Mouse (Mus musculus): Measurements from ENCODE around the gene Csrp2. TPM values are rescaled to one million over a fixed set of nuclear protein-coding genes. Genes with fewer than 3 reads are reported as not detected.

Gene Csrp2
- total and polyA plus RNA-seq, 3 experiments, result 4.8 to 19.6 TPM; not detected in 1

DNA sequence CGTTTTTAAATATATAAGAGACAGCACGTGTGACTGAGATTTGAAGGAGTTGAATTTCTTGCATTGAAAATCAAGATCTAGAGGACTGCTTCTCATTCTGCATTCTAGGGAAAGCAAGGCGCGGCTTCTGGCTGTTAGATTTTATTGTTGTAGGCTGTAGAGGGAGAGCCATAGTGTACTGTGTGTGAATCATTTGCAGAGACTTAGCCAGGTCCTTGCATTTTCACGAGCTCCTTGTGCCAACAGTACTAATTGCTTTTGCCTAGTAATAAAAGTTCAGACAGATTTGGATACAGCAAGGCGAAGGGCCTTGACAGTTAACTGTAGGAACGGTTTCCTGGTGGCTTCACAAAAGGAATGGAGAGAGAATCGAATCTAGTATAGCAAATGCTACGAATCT lies 3.0 kb downstream of the Csrp2 start:
- H3K4me1 ChIP-seq (ENCODE audit: control insufficient read depth in 1 of 2, insufficient read depth in 2 of 2, low read length in 2 of 2), result peaks cover 0 to 3% of the 10 kb centered on the region in 2 experiments; a peak in 1 of 4 replicates
- no peaks in the 10 kb centered on the region for H3K36me3 ChIP-seq (ENCODE audit: control insufficient read depth in 1 of 2, insufficient read depth in 2 of 2, low read length in 2 of 2)
- DNase-seq (ENCODE audit: low read depth, low spot score), result no peak
- no peaks in the 10 kb centered on the region for H3K79me2 ChIP-seq (ENCODE audit: control insufficient read depth, insufficient read depth, low read length, poor library complexity)
- no peaks in the 10 kb centered on the region for H3K27me3 ChIP-seq (ENCODE audit: control insufficient read depth in 1 of 2, insufficient read depth in 2 of 2, low read length in 2 of 2)
- H3K4me3 ChIP-seq (ENCODE audit: control insufficient read depth in 1 of 2, insufficient read depth in 1 of 2, low read depth in 2 of 2, low read length in 2 of 2), result no peak overlapping the region
- no peak overlapping the region for H3K9ac ChIP-seq (ENCODE audit: control insufficient read depth, low read depth, low read length, poor library complexity, severe bottlenecking)
- no peak for TF ChIP-seq GATA1 (IDR thresholded peaks at IDR 0.05; ENCODE audit: low read depth, low read length)
- TF ChIP-seq BHLHE40 (IDR thresholded peaks at IDR 0.05; ENCODE audit: borderline replicate concordance, low read depth, low read length), result no peak
- no peak for TF ChIP-seq USF1 (IDR thresholded peaks at IDR 0.05; ENCODE audit: low read depth, low read length)
- no peak for TF ChIP-seq SIN3A (IDR thresholded peaks at IDR 0.05; ENCODE audit: low read length)
- no peak for TF ChIP-seq MYC (IDR thresholded peaks at IDR 0.05; ENCODE audit: low read depth, low read length)
- no peak for TF ChIP-seq NRF1 (IDR thresholded peaks at IDR 0.05; ENCODE audit: insufficient read depth, low read depth, low read length, poor library complexity, severe bottlenecking)
- TF ChIP-seq POLR2AphosphoS5 (IDR thresholded peaks at IDR 0.05; ENCODE audit: borderline replicate concordance, low read depth, low read length), result no peak
- no peak for TF ChIP-seq POLR2AphosphoS2 (IDR thresholded peaks at IDR 0.05; ENCODE audit: low read length)
- no peak for TF ChIP-seq ZC3H11A (IDR thresholded peaks at IDR 0.05; ENCODE audit: low read depth, low read length)
- no peak for TF ChIP-seq MAZ (IDR thresholded peaks at IDR 0.05; ENCODE audit: low read depth, low read length)
- TF ChIP-seq CTCF (IDR thresholded peaks at IDR 0.05 in 2 of 3, conservative IDR thresholded peaks at IDR 0.05 in 1 of 3; ENCODE audit: control insufficient read depth in 1 of 3, insufficient read depth in 1 of 3, low read depth in 2 of 3, low read length in 3 of 3, poor library complexity in 1 of 3, severe bottlenecking in 1 of 3), result no peak
- TF ChIP-seq MXI1 (IDR thresholded peaks at IDR 0.05; ENCODE audit: low read depth, low read length), result no peak
- no peak for TF ChIP-seq SMC3 (IDR thresholded peaks at IDR 0.05; ENCODE audit: low read depth, low read length)
- no peak for TF ChIP-seq NELFE (IDR thresholded peaks at IDR 0.05; ENCODE audit: low read depth, low read length)
- TF ChIP-seq TAL1 (IDR thresholded peaks at IDR 0.05; ENCODE audit: low read length), result no peak
- TF ChIP-seq POLR2A (IDR thresholded peaks at IDR 0.05; ENCODE audit: control insufficient read depth in 1 of 2, insufficient read depth in 1 of 2, low read depth in 1 of 2, low read length in 2 of 2, poor library complexity in 1 of 2), result no peak
- H3K27ac ChIP-seq (ENCODE audit: control insufficient read depth, low read depth, low read length), result no peak overlapping the region
- H3K9me3 ChIP-seq (replicated peaks; ENCODE audit: insufficient read depth, low read length), result no peaks in the 10 kb centered on the region

DNA sequence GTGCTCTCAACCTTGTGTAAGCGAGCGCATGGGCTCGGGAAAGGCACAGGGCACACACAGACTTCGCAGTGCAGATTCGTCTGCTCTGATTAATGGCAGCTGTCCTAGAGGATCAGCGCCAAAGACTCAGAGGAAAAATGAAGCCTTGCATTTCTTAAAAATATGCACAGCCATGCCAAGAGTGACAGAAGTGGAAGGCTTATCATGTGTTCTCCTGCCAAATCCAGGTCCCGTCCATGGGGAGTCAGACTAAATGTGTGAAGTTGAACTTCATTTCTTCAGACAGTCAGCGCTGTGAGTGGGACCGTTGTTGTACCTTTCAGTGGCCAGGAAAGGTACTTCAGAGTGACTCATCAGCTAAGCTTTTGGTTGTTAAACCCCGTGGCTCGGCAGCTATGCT lies 7.9 kb downstream of the Csrp2 start:
- H3K79me2 ChIP-seq (ENCODE audit: control insufficient read depth, insufficient read depth, low read length, poor library complexity), result no peaks in the 10 kb centered on the region
- no peak overlapping the region for H3K4me3 ChIP-seq (ENCODE audit: control insufficient read depth in 1 of 2, insufficient read depth in 1 of 2, low read depth in 2 of 2, low read length in 2 of 2)
- H3K27ac ChIP-seq (ENCODE audit: control insufficient read depth, low read depth, low read length), result no peak overlapping the region
- no peaks in the 10 kb centered on the region for H3K4me1 ChIP-seq (ENCODE audit: control insufficient read depth in 1 of 2, insufficient read depth in 2 of 2, low read length in 2 of 2)
- H3K27me3 ChIP-seq (ENCODE audit: control insufficient read depth in 1 of 2, insufficient read depth in 2 of 2, low read length in 2 of 2), result no peaks in the 10 kb centered on the region
- DNase-seq (ENCODE audit: low read depth, low spot score), result no peak
- no peaks in the 10 kb centered on the region for H3K9me3 ChIP-seq (replicated peaks; ENCODE audit: insufficient read depth, low read length)
- no peak overlapping the region for H3K9ac ChIP-seq (ENCODE audit: control insufficient read depth, low read depth, low read length, poor library complexity, severe bottlenecking)
- no peaks in the 10 kb centered on the region for H3K36me3 ChIP-seq (ENCODE audit: control insufficient read depth in 1 of 2, insufficient read depth in 2 of 2, low read length in 2 of 2)
- no peak for TF ChIP-seq MXI1 (IDR thresholded peaks at IDR 0.05; ENCODE audit: low read depth, low read length)
- no peak for TF ChIP-seq MAFK (IDR thresholded peaks at IDR 0.05; ENCODE audit: borderline replicate concordance, low read depth, low read length)
- TF ChIP-seq NRF1 (IDR thresholded peaks at IDR 0.05; ENCODE audit: insufficient read depth, low read depth, low read length, poor library complexity, severe bottlenecking), result no peak
- no peak for TF ChIP-seq RCOR1 (IDR thresholded peaks at IDR 0.05; ENCODE audit: low read depth, low read length)
